Mouse (Mus musculus): Measurements from ENCODE around the gene Ppp4r1. TPM values are rescaled to one million over a fixed set of nuclear protein-coding genes. Genes with fewer than 3 reads are reported as not detected.

Gene Ppp4r1
- polyA plus RNA-seq, 1 experiment from 2014 or later = 14.2 TPM

DNA sequence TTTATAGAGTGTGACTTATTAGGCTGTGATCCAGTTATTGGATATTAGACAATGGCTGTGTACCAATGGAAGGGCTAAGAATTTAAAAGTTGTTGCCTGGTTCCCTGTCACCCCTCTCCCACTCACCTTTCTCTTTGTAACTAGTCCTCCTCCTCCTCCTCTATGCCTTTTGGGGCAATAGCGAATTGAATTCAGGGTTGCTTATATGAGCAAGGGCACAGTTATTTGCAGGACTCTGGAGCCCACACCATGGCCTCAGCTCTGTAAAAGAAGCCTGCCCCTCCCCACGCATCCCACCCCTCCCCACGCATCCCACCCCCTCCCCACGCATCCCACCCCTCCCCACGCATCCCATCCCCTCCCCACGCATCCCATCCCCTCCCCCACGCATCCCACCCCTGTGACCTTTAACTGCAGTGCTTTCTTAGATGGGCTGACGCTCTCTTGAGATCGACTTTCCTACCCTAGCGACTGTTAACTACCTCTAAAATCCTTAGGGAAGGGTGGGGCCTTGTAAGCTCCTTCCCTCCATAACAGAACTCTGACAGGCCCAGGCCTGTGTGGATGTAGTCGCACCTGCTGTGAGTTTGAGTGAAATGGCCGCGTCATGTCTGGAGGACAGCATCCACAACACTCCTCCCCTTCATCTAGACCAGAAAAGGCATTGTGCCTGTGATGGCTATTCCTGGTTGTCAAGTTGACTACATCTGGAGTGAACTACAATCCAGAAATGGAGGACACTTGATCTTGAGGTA, 11.9 kb downstream of the Ppp4r1 start:
- Histone ChIP-seq H3K4me3 (ENCODE audit: low read depth, low read length) (no peak overlapping the region), H3K9ac (ENCODE audit: low read length) (no peak overlapping the region), H3K4me2 (replicated peaks; ENCODE audit: low read depth) (no peak overlapping the region), H3K27me3 (ENCODE audit: control insufficient read depth, insufficient read depth, low read length) (no peaks in the 10 kb centered on the region), H3K27ac (replicated peaks) (no peak overlapping the region), H3K36me3 (ENCODE audit: control insufficient read depth, insufficient read depth, low read length) (no peaks in the 10 kb centered on the region), H3K9me3 (ENCODE audit: control insufficient read depth, low read length) (no peaks in the 10 kb centered on the region), H3K4me1 (replicated peaks; ENCODE audit: control insufficient read depth, insufficient read depth) (no peaks in the 10 kb centered on the region)
- WGBS = 86% methylated on average over 11 of the region's 13 CpGs
- DNase-seq (ENCODE audit: low spot score) (no peak), ATAC-seq (ENCODE audit: low FRiP score, low TSS enrichment) (no peak)
- TF ChIP-seq EP300 (optimal IDR thresholded peaks at IDR 0.05) (no peak), CTCF (IDR thresholded peaks at IDR 0.05; ENCODE audit: low read depth) (no peak)

DNA sequence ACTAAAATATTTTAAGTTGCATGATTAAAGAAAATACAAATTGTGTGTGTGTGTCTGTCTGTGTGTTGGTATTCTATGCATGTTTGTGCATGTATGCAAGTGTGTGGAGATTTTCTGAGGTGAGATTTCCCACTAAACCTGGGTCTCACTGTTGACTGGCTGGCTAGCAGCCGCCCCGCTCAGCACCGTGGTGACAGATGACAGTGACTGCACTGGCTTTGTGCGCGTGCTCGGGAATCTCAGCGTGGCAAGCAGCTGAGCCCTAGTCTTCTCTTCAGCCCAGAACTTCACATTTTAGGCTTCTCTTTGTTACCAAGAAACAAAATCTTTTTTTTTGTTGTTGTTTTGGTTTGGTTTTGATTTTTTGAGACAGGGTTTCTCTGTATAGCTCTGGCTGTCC, 13.7 kb downstream of the Ppp4r1 start:
- ATAC-seq (ENCODE audit: low FRiP score, low TSS enrichment) (no peak), DNase-seq (ENCODE audit: low spot score) (no peak)
- H3K4me1 ChIP-seq (replicated peaks; ENCODE audit: control insufficient read depth, insufficient read depth) = no peaks in the 10 kb centered on the region
- H3K27ac ChIP-seq (replicated peaks) = no peak overlapping the region
- no peaks in the 10 kb centered on the region for H3K36me3 ChIP-seq (ENCODE audit: control insufficient read depth, insufficient read depth, low read length)
- 87% methylated on average over 7 of the region's 7 CpGs for WGBS
- H3K9me3 ChIP-seq (ENCODE audit: control insufficient read depth, low read length) = no peaks in the 10 kb centered on the region
- H3K27me3 ChIP-seq (ENCODE audit: control insufficient read depth, insufficient read depth, low read length) = no peaks in the 10 kb centered on the region
- H3K4me3 ChIP-seq (ENCODE audit: low read depth, low read length) = no peak overlapping the region
- TF ChIP-seq EP300 (optimal IDR thresholded peaks at IDR 0.05) = no peak
- TF ChIP-seq CTCF (IDR thresholded peaks at IDR 0.05; ENCODE audit: low read depth) = no peak
- no peak overlapping the region for H3K9ac ChIP-seq (ENCODE audit: low read length)
- H3K4me2 ChIP-seq (replicated peaks; ENCODE audit: low read depth) = no peak overlapping the region

DNA sequence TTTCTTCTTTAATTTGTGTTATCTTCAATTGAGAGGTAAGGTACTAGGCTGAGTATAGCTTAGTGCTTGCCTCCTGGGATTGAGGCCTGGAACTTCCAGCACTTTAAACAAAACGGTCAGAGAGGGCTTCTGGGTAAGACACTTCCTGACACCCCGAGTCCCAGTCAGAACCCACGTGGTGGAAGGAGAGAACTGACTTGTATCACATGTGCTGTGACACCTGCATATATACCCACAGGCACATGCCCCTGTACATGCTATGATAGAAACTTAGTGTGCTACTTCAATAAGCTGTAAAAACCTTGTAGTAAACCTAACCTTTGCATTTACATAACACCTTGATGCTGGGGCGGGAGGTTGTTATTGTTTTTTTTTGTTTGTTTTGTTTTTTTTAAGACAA, 16.1 kb downstream of the Ppp4r1 start:
- no peak overlapping the region for H3K9ac ChIP-seq (ENCODE audit: low read length)
- no peaks in the 10 kb centered on the region for H3K27me3 ChIP-seq (ENCODE audit: control insufficient read depth, insufficient read depth, low read length)
- TF ChIP-seq EP300 (optimal IDR thresholded peaks at IDR 0.05) (no peak), CTCF (IDR thresholded peaks at IDR 0.05; ENCODE audit: low read depth) (no peak)
- WGBS = 66% methylated on average over 4 of the region's 4 CpGs
- no peaks in the 10 kb centered on the region for H3K9me3 ChIP-seq (ENCODE audit: control insufficient read depth, low read length)
- no peaks in the 10 kb centered on the region for H3K4me1 ChIP-seq (replicated peaks; ENCODE audit: control insufficient read depth, insufficient read depth)
- no peak overlapping the region for H3K27ac ChIP-seq (replicated peaks)
- H3K36me3 ChIP-seq (ENCODE audit: control insufficient read depth, insufficient read depth, low read length) = no peaks in the 10 kb centered on the region
- ATAC-seq (ENCODE audit: low FRiP score, low TSS enrichment) = no peak
- DNase-seq (ENCODE audit: low spot score) = no peak
- H3K4me2 ChIP-seq (replicated peaks; ENCODE audit: low read depth) = no peak overlapping the region
- H3K4me3 ChIP-seq (ENCODE audit: low read depth, low read length) = no peak overlapping the region

DNA sequence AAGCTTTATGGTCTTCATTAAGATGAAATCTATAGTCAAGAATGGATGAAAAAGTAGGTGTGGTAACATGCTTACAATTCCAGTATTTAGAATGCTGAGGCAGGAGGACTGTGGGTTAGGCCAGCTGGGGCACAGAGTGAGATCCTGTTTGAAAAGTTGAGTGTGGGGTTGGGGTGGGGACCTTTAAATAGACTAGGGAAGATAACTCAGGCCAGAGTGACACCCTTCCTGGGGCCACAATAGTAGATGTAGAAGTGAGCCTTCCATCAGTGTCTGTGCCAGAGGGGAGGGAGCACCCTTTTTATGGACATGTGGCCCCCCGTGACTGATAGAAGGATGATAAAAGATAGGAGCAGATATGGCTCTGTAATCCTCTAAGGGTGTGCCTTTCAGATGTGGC, 17.0 kb downstream of the Ppp4r1 start:
- Histone ChIP-seq H3K36me3 (ENCODE audit: control insufficient read depth, insufficient read depth, low read length) (0 out of 2 replicates have a peak, but pooled peaks cover 3% of the 10 kb centered on the region), H3K9me3 (ENCODE audit: control insufficient read depth, low read length) (no peaks in the 10 kb centered on the region), H3K4me3 (ENCODE audit: low read depth, low read length) (no peak overlapping the region), H3K27me3 (ENCODE audit: control insufficient read depth, insufficient read depth, low read length) (no peaks in the 10 kb centered on the region), H3K9ac (ENCODE audit: low read length) (no peak overlapping the region), H3K27ac (replicated peaks) (no peak overlapping the region), H3K4me1 (replicated peaks; ENCODE audit: control insufficient read depth, insufficient read depth) (no peaks in the 10 kb centered on the region), H3K4me2 (replicated peaks; ENCODE audit: low read depth) (no peak overlapping the region)
- DNase-seq (ENCODE audit: low spot score) = no peak
- 73% methylated on average over 1 of the region's 1 CpGs for WGBS
- TF ChIP-seq CTCF (IDR thresholded peaks at IDR 0.05; ENCODE audit: low read depth) (no peak), EP300 (optimal IDR thresholded peaks at IDR 0.05) (no peak)
- no peak for ATAC-seq (ENCODE audit: low FRiP score, low TSS enrichment)

DNA sequence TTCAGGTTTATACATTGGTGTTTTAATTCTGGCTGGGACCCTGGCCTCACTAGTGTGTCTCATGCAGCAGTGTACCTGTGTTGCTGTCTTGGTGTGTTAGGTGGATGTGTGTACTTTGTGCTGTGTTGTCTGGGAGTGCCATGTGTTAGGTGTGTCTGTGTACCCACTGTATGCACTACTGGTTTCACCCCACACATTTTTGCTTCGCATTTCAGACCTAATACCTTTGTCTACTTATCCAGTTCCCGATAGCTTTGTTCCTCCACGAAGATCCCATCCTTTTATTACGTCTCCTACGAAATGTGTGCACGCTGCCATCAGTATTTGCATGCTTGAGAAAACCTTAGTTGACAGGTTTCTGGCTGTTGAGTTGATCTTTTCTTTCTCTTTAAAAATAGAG, 18.1 kb downstream of the Ppp4r1 start:
- peaks cover 6% of the 10 kb centered on the region; the same call in 1 of the 2 replicates for H3K36me3 ChIP-seq (ENCODE audit: control insufficient read depth, insufficient read depth, low read length)
- no peaks in the 10 kb centered on the region for H3K4me1 ChIP-seq (replicated peaks; ENCODE audit: control insufficient read depth, insufficient read depth)
- no peak overlapping the region for H3K27ac ChIP-seq (replicated peaks)
- no peaks in the 10 kb centered on the region for H3K27me3 ChIP-seq (ENCODE audit: control insufficient read depth, insufficient read depth, low read length)
- 71% methylated on average over 6 of the region's 6 CpGs for WGBS
- ATAC-seq (ENCODE audit: low FRiP score, low TSS enrichment) = no peak
- no peak for DNase-seq (ENCODE audit: low spot score)
- H3K4me2 ChIP-seq (replicated peaks; ENCODE audit: low read depth) = no peak overlapping the region
- H3K9ac ChIP-seq (ENCODE audit: low read length) = no peak overlapping the region
- TF ChIP-seq CTCF (IDR thresholded peaks at IDR 0.05; ENCODE audit: low read depth) (no peak), EP300 (optimal IDR thresholded peaks at IDR 0.05) (no peak)
- H3K4me3 ChIP-seq (ENCODE audit: low read depth, low read length) = no peak overlapping the region
- H3K9me3 ChIP-seq (ENCODE audit: control insufficient read depth, low read length) = no peaks in the 10 kb centered on the region

DNA sequence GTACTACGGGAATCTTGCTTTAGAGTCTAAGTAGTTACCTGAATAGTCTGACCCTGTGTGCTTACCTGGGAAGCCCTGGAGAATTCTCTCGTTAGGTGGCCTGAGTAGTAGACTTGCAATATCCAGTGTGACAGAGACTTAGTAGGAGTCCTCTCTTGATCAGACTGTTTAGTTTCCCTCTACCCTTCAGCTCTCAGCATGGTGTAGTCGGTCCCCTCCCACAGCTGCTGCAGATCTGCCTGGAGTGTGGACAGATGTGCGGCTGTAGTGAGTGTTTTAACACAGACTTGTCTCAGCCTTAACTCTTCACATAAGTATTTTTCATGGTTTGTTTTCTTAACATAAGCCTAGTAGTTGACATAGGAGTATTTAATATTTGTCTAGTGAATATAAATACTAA, 19.7 kb downstream of the Ppp4r1 start:
- 60% methylated on average over 4 of the region's 4 CpGs for WGBS
- Histone ChIP-seq H3K36me3 (ENCODE audit: control insufficient read depth, insufficient read depth, low read length) (peaks cover 6% of the 10 kb centered on the region; the same call in 1 of the 2 replicates), H3K4me2 (replicated peaks; ENCODE audit: low read depth) (no peak overlapping the region), H3K27me3 (ENCODE audit: control insufficient read depth, insufficient read depth, low read length) (no peaks in the 10 kb centered on the region), H3K4me1 (replicated peaks; ENCODE audit: control insufficient read depth, insufficient read depth) (no peaks in the 10 kb centered on the region), H3K9ac (ENCODE audit: low read length) (no peak overlapping the region), H3K9me3 (ENCODE audit: control insufficient read depth, low read length) (no peaks in the 10 kb centered on the region), H3K4me3 (ENCODE audit: low read depth, low read length) (no peak overlapping the region), H3K27ac (replicated peaks) (no peak overlapping the region)
- ATAC-seq (ENCODE audit: low FRiP score, low TSS enrichment) = no peak
- TF ChIP-seq EP300 (optimal IDR thresholded peaks at IDR 0.05) = no peak
- no peak for TF ChIP-seq CTCF (IDR thresholded peaks at IDR 0.05; ENCODE audit: low read depth)
- no peak for DNase-seq (ENCODE audit: low spot score)

Measured in stomach, postnatal 0 days (tissue).